Mouse (Mus musculus): ENCODE results near the gene Itga11. TPM values are rescaled to one million over a fixed set of nuclear protein-coding genes. Genes with fewer than 3 reads are reported as not detected.
"Not testable (repeated sequence)": the region's sequence is repeated elsewhere in the genome, so short reads cannot be mapped to it uniquely, and the experiment has no call there.

Itga11 gene
- total RNA-seq, 2 experiments from 2014 or later, result not detected

GRCm38 (mm10) chr9:62816323-62817098 is 138.9 kb downstream of the Itga11 start:
- no peak for ATAC-seq (ENCODE audit: poor library complexity, severe bottlenecking)

- peak; percentile 27; the same call in 1 of the 2 replicates for ATAC-seq (ENCODE audit: poor library complexity, severe bottlenecking)
Measured at GRCm38 (mm10) chr9:62817099-62817571, 139.5 kb downstream of the Itga11 start.

DNA sequence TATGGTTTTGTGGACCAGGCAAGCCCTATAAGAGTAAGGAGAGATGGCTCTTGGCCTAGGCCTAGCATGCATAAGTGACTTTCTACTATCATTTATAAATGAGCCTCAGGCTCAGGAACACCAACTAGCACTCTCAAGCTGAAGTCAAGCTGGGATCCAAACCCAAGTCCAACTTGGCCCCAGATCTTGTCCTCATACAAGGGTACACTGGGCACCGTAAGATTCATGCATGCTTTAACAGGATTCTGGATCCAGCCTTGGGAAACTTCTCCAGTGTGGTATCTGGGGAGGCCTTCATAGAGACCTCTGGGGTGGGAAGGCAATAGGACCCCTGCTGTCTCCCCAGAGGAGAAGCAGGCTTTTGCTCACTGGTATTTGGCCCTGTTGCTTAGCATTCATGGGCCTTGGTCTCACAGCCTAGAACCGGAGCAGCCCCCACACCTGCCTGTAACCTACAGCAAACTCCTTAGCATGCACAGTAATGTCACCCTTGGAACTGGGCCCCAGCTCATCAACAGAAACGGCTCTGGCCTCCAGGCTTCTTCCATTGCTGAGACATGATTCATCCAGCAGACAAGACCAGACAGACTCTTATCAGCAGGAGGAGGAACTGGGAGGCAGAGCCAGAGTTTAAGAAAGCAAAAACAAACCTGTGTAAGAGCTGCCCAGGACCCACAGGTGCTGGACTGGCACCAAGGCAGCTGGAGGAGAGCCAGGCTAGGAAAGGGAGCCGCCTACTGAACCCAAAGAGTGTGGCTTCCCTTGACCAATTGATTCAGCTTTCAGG is 140.4 kb downstream of the Itga11 start:
- ATAC-seq (ENCODE audit: poor library complexity, severe bottlenecking), result no peak

GRCm38 (mm10) chr9:62819494-62819893 is 141.9 kb downstream of the Itga11 start:
- ATAC-seq (ENCODE audit: poor library complexity, severe bottlenecking), result no peak

- ATAC-seq (ENCODE audit: poor library complexity, severe bottlenecking), result not testable (repeated sequence)
Measured at GRCm38 (mm10) chr9:62819910-62820309, 142.3 kb downstream of the Itga11 start.

DNA sequence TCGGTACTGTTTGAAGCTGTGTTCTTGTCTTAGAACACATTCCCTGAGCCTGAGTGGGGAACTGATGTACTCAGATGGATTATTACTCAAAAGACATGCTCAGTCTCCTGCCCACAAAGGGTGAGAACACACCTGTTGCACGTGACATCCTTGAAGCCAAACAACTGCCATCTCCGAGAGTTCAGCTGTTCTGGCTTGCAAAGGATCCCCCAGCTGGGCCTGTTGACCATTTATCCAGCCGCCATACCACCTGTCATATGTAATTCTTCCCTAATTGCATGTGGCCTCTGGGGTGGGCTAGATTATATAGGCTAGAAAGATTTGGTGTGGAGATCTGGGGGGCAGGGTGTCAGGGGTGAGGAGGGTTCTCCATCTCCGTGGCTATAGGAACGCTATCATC is 143.2 kb downstream of the Itga11 start:
- ATAC-seq (ENCODE audit: poor library complexity, severe bottlenecking), result no peak

GRCm38 (mm10) chr9:62821811-62822210 is 144.2 kb downstream of the Itga11 start:
- no peak for ATAC-seq (ENCODE audit: poor library complexity, severe bottlenecking)

DNA sequence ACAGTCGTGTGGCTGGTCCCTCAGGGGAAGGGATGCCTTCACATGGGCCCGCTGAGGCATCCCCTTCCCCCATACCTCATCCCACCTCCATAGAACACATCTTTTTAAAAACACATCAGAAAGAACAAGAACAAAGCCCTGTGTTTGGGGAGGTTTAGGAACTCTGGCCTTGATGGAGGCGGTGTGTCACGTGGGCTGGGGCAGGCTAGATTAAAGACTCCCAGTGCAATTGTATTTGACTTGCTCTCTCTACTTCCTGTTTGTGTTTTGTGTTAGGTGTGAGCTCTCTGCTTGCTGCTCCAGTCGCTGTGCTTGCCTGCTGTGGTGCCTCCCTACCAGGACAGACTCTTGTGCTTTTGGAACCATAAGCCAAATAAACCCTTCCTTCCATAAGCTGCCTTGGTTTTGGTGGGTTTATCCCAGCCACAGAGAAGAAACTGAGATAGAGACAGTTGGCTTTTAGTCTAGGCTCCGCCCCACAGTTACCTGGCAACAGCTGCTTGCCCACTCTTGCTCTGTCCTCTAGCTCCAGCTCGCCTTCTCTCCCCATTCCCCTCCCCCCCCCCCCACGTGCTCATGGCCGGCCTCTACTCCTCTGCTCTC is 148.3 kb downstream of the Itga11 start:
- ATAC-seq (ENCODE audit: poor library complexity, severe bottlenecking), result no peak

DNA sequence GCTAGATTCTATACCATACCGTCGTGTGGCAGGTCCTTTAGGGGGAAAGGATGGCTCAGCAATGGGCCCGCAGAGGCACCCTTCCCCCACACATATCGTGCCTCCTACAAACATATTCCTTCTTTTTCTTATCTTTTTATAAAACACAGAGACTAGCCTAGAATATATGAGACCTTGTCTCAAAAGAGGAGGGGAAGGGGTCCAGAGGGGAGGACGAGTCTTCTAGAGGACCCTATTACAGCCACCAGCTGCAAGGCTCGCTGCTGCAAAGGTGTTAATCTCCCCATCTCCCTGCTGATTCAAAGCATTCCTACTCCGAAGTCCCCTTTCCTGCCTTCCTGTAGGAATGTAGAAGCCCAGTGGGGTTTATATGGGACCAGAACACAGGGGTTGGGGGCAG is 148.8 kb downstream of the Itga11 start:
- no peak for ATAC-seq (ENCODE audit: poor library complexity, severe bottlenecking)

GRCm38 (mm10) chr9:62827939-62828652 is 150.5 kb downstream of the Itga11 start:
- 0 out of 2 replicates have a peak, but pooled peaks have one; percentile 2 for ATAC-seq (ENCODE audit: poor library complexity, severe bottlenecking)

DNA sequence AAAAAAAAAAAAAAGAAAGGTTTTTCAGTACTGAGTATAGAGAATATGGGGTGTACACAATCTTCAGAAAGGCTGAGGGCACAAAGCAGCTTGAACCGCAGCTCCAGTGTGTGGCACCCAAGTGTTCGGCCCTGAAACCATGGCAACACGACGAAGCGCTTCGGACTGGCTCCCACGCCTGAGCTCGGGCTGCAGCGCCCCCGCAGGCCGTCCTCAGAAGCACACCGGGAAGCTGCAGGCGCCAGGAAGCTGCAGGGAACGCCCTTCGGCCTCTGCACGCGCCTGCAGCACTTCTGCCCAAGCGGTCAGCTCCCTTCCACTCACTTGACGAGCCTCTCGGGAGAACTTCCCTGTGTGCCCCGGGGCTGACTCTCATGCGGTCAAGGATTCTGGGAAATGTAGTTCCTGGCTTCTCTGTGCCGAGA is 151.0 kb downstream of the Itga11 start:
- ATAC-seq (ENCODE audit: poor library complexity, severe bottlenecking), result peak; percentile 100

DNA sequence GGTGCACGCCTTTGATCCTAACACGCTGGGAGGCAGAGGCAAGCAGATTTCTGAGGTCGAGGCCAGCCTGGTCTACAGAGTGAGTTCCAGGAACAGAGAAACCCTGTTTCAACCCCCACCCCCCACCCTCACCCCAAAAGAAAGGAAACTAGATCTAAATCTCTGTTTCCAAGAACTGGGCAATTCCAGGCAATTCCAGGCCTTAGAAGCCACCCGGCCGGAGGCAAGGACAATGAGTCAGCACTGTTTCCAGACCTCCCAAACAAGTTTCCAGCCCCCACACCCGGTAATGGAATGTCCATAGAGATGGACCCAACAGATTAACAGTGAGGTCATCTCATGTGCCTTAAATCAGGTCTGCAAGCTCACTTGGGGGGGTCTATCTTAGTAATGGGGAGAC is 152.3 kb downstream of the Itga11 start:
- no peak for ATAC-seq (ENCODE audit: poor library complexity, severe bottlenecking)

Other genes with a start within 250 kb of the Itga11 start
- 0.11 and 0.18 TPM in 2 replicates for gene Coro2b, start 140.8 kb upstream of the Itga11 start, total RNA-seq (2015)
- gene Coro2b, start 140.8 kb upstream of the Itga11 start, total RNA-seq (2017), result 0.22 TPM in 1 of 2 replicates, not detected in the other
- 14.9 and 15.2 TPM in 2 replicates for gene Fem1b, start 134.1 kb downstream of the Itga11 start, total RNA-seq (2015)
- 29.3 and 31.6 TPM in 2 replicates for gene Fem1b, start 134.1 kb downstream of the Itga11 start, total RNA-seq (2017)
- gene Cln6, start 161.0 kb downstream of the Itga11 start, total RNA-seq (2015), result 38.1 and 51.5 TPM in 2 replicates
- 24.7 and 27.3 TPM in 2 replicates for gene Cln6, start 161.0 kb downstream of the Itga11 start, total RNA-seq (2017)
- not detected in 2 replicates for gene Calml4, start 180.3 kb downstream of the Itga11 start, total RNA-seq (2015)
- 1.2 TPM in 1 of 2 replicates, not detected in the other for gene Calml4, start 180.3 kb downstream of the Itga11 start, total RNA-seq (2017)